Mouse (Mus musculus): ENCODE measurements around the gene Coq3. TPM values are rescaled to one million over a fixed set of nuclear protein-coding genes. Genes with fewer than 3 reads are reported as not detected.

Coq3 gene
- polyA plus RNA-seq, 1 experiment from 2014 or later = 11.9 TPM

- Histone ChIP-seq H3K4me3 (no peak overlapping the region), H3K9ac (no peak overlapping the region), H3K4me2 (no peak overlapping the region), H3K9me3 (no peaks in the 10 kb centered on the region), H3K4me1 (replicated peaks) (peaks cover 32% of the 10 kb centered on the region), H3K36me3 (peaks cover 19% of the 10 kb centered on the region), H3K27ac (no peak overlapping the region), H3K27me3 (no peaks in the 10 kb centered on the region)
- WGBS = 95% methylated on average over 2 of the region's 2 CpGs
- ATAC-seq (ENCODE audit: low FRiP score) = no peak
Measured at GRCm38 (mm10) chr4:21935378-21935777, 55.9 kb downstream of the Coq3 start.

- H3K9ac ChIP-seq = no peak overlapping the region
- no peaks in the 10 kb centered on the region for H3K27me3 ChIP-seq
- peaks cover 19% of the 10 kb centered on the region for H3K36me3 ChIP-seq
- no peak overlapping the region for H3K4me2 ChIP-seq
- no peaks in the 10 kb centered on the region for H3K9me3 ChIP-seq
- H3K27ac ChIP-seq = no peak overlapping the region
- no peak for ATAC-seq (ENCODE audit: low FRiP score)
- 93% methylated on average over 9 of the region's 9 CpGs for WGBS
- H3K4me3 ChIP-seq = no peak overlapping the region
- H3K4me1 ChIP-seq (replicated peaks) = peaks cover 27% of the 10 kb centered on the region
Measured at GRCm38 (mm10) chr4:21936424-21936823, 57.0 kb downstream of the Coq3 start.

GRCm38 (mm10) chr4:21937890-21938289 lies 58.4 kb downstream of the Coq3 start:
- H3K36me3 ChIP-seq = peaks cover 26% of the 10 kb centered on the region
- no peaks in the 10 kb centered on the region for H3K27me3 ChIP-seq
- WGBS = 88% methylated on average over 8 of the region's 8 CpGs
- no peak overlapping the region for H3K4me3 ChIP-seq
- H3K4me2 ChIP-seq = no peak overlapping the region
- H3K9ac ChIP-seq = no peak overlapping the region
- H3K4me1 ChIP-seq (replicated peaks) = peaks cover 19% of the 10 kb centered on the region
- H3K9me3 ChIP-seq = no peaks in the 10 kb centered on the region
- ATAC-seq (ENCODE audit: low FRiP score) = no peak
- H3K27ac ChIP-seq = no peak overlapping the region

- H3K4me3 ChIP-seq = no peak overlapping the region
- no peak for ATAC-seq (ENCODE audit: low FRiP score)
- no peak overlapping the region for H3K9ac ChIP-seq
- peaks cover 40% of the 10 kb centered on the region for H3K36me3 ChIP-seq
- H3K4me1 ChIP-seq (replicated peaks) = no peaks in the 10 kb centered on the region
- H3K27me3 ChIP-seq = no peaks in the 10 kb centered on the region
- H3K9me3 ChIP-seq = no peaks in the 10 kb centered on the region
- H3K4me2 ChIP-seq = no peak overlapping the region
- WGBS = 93% methylated on average over 3 of the region's 3 CpGs
- H3K27ac ChIP-seq = no peak overlapping the region
Measured at GRCm38 (mm10) chr4:21944672-21945071, 65.2 kb downstream of the Coq3 start.

GRCm38 (mm10) chr4:21951444-21951843 lies 72.0 kb downstream of the Coq3 start:
- Histone ChIP-seq H3K4me3 (no peak overlapping the region), H3K4me1 (replicated peaks) (0 out of 2 replicates have a peak, but pooled peaks cover 3% of the 10 kb centered on the region), H3K9ac (no peak overlapping the region), H3K27ac (no peak overlapping the region), H3K27me3 (no peaks in the 10 kb centered on the region), H3K36me3 (peaks cover 52% of the 10 kb centered on the region), H3K4me2 (no peak overlapping the region), H3K9me3 (no peaks in the 10 kb centered on the region)
- ATAC-seq (ENCODE audit: low FRiP score) = no peak
- WGBS = 48% methylated on average over 6 of the region's 6 CpGs

GRCm38 (mm10) chr4:21952255-21952654 lies 72.8 kb downstream of the Coq3 start:
- no peak overlapping the region for H3K4me2 ChIP-seq

GRCm38 (mm10) chr4:21957570-21958321 lies 78.3 kb downstream of the Coq3 start:
- peaks cover 7% of the 10 kb centered on the region; the same call in 1 of the 2 replicates for H3K4me1 ChIP-seq (replicated peaks)
- H3K36me3 ChIP-seq = peaks cover 50% of the 10 kb centered on the region

More at GRCm38 (mm10) chr4:21952255-21952654, 72.8 kb downstream of the Coq3 start:
- no peak for ATAC-seq (ENCODE audit: low FRiP score)
- Histone ChIP-seq H3K27ac (no peak overlapping the region), H3K36me3 (peaks cover 56% of the 10 kb centered on the region), H3K4me3 (no peak overlapping the region), H3K9ac (no peak overlapping the region), H3K4me1 (replicated peaks) (0 out of 2 replicates have a peak, but pooled peaks cover 3% of the 10 kb centered on the region), H3K9me3 (no peaks in the 10 kb centered on the region), H3K27me3 (no peaks in the 10 kb centered on the region)
- 90% methylated on average over 2 of the region's 2 CpGs for WGBS

More at GRCm38 (mm10) chr4:21957570-21958321, 78.3 kb downstream of the Coq3 start:
- H3K27ac ChIP-seq = no peak overlapping the region
- H3K4me3 ChIP-seq = no peak overlapping the region
- H3K9me3 ChIP-seq = no peaks in the 10 kb centered on the region
- no peak overlapping the region for H3K4me2 ChIP-seq
- WGBS = 60% methylated on average over 7 of the region's 7 CpGs
- H3K9ac ChIP-seq = no peak overlapping the region
- ATAC-seq (ENCODE audit: low FRiP score) = peak; percentile 33; the same call in 1 of the 2 replicates
- H3K27me3 ChIP-seq = no peaks in the 10 kb centered on the region

Other genes starting within 250 kb of the Coq3 start
- 1.00 and 1.7 TPM in 2 replicates for gene Prdm13, start 193.7 kb upstream of the Coq3 start, polyA plus RNA-seq (2015; fragmentation: Nextera tagmentation; extraction: Ambion mirVana)
- gene Ccnc, start 152.0 kb upstream of the Coq3 start, polyA plus RNA-seq (2015; fragmentation: Nextera tagmentation; extraction: Ambion mirVana) = 71.0 and 71.8 TPM in 2 replicates
- 7.6 and 8.2 TPM in 2 replicates for gene Usp45, start 112.5 kb upstream of the Coq3 start, polyA plus RNA-seq (2015; fragmentation: Nextera tagmentation; extraction: Ambion mirVana)
- 25.9 and 27.1 TPM in 2 replicates for gene Tstd3, start 112.5 kb upstream of the Coq3 start, polyA plus RNA-seq (2015; fragmentation: Nextera tagmentation; extraction: Ambion mirVana)
- gene Pnisr, start 32.1 kb upstream of the Coq3 start, polyA plus RNA-seq (2015; fragmentation: Nextera tagmentation; extraction: Ambion mirVana) = 195 and 201 TPM in 2 replicates
- gene Faxc, start 51.7 kb downstream of the Coq3 start, polyA plus RNA-seq (2015; fragmentation: Nextera tagmentation; extraction: Ambion mirVana) = 19.4 and 20.0 TPM in 2 replicates